Mouse (Mus musculus): ENCODE results near the gene Sptb.

GRCm38 (mm10) chr12:76640620-76641019 is 69.7 kb downstream of the Sptb start:
- TF ChIP-seq POLR2A (IDR thresholded peaks at IDR 0.05; ENCODE audit: borderline replicate concordance, low read depth, low read length) (no peak), CTCF (IDR thresholded peaks at IDR 0.05; ENCODE audit: low read depth, low read length) (no peak)
